Mouse (Mus musculus): ENCODE data around the gene Kdm6a. TPM values are rescaled to one million over a fixed set of nuclear protein-coding genes. Genes with fewer than 3 reads are reported as not detected.

Kdm6a gene
- polyA plus RNA-seq, 1 experiment from 2014 or later: 22.6 TPM

Other genes with a start within 250 kb of the Kdm6a start
- gene Dusp21, start 16.7 kb upstream of the Kdm6a start, polyA plus RNA-seq (2015; fragmentation: Nextera tagmentation; extraction: Ambion mirVana): not detected in 2 replicates

All from embryonic facial prominence, embryonic 15.5 days (tissue).